ENCODE assay signal across 34 mouse cellular contexts in genomic region chr2:107059556-107059955, GRCm38 (mm10). TPM values are rescaled to one million over a fixed set of nuclear protein-coding genes. Genes with fewer than 3 reads are reported as not detected.
"Had no signal": no experiment of that assay in that cellular context is flagged by ENCODE, and none has a peak within 500 bp of the region (broad histone marks: within the 10 kb centered on the region; RNA-seq: fewer than 3 reads in every experiment).

Gene Fshb, minus strand, starts transcription at chr2:107059656.

- H3K36me3 ChIP-seq: embryonic facial prominence, embryonic 10.5 days; embryonic facial prominence, embryonic 12.5 days; embryonic facial prominence, embryonic 13.5 days; embryonic facial prominence, embryonic 15.5 days; forebrain, embryonic 10.5 days; forebrain, embryonic 12.5 days; forebrain, embryonic 15.5 days had no signal

- H3K27ac ChIP-seq: embryonic facial prominence, embryonic 10.5 days; embryonic facial prominence, embryonic 12.5 days; embryonic facial prominence, embryonic 13.5 days; embryonic facial prominence, embryonic 15.5 days; forebrain, embryonic 10.5 days; forebrain, embryonic 12.5 days; forebrain, embryonic 13.5 days; forebrain, embryonic 15.5 days; gastrocnemius, adult 2 months; heart, adult 2 months had no signal

- H3K9ac ChIP-seq: embryonic facial prominence, embryonic 12.5 days; embryonic facial prominence, embryonic 13.5 days; embryonic facial prominence, embryonic 15.5 days; forebrain, embryonic 12.5 days; forebrain, embryonic 13.5 days; forebrain, embryonic 15.5 days; forebrain, postnatal 0 days had no signal

- ATAC-seq: forebrain, embryonic 13.5 days; forebrain, embryonic 14.5 days; forebrain, embryonic 15.5 days; forebrain, embryonic 16.5 days; forebrain, postnatal 0 days had no signal

- H3K4me3 ChIP-seq: embryonic facial prominence, embryonic 10.5 days; embryonic facial prominence, embryonic 12.5 days; embryonic facial prominence, embryonic 13.5 days; embryonic facial prominence, embryonic 15.5 days; erythroblast, embryonic 14.5 days; forebrain, embryonic 10.5 days; forebrain, embryonic 12.5 days; forebrain, embryonic 13.5 days; forebrain, embryonic 15.5 days; gastrocnemius, adult 2 months; heart, adult 2 months had no signal

- H3K27me3 ChIP-seq: embryonic facial prominence, embryonic 12.5 days; embryonic facial prominence, embryonic 13.5 days; embryonic facial prominence, embryonic 15.5 days; forebrain, embryonic 12.5 days; forebrain, embryonic 13.5 days; forebrain, embryonic 15.5 days had no signal

- H3K9me3 ChIP-seq: embryonic facial prominence, embryonic 10.5 days; embryonic facial prominence, embryonic 12.5 days; embryonic facial prominence, embryonic 13.5 days; embryonic facial prominence, embryonic 15.5 days; forebrain, embryonic 10.5 days; forebrain, embryonic 12.5 days; forebrain, embryonic 13.5 days; forebrain, embryonic 15.5 days had no signal

- DNase-seq: cerebellum, adult 8-10 months; cerebellum, adult 9-10 months; cerebellum, adult 9-11 months; cerebellum, postnatal 10 days; cerebellum, postnatal 14 days; cerebellum, postnatal 25 days; cerebellum, postnatal 36 days; embryo, embryonic 11 days; forebrain, postnatal 0 days; gastrocnemius, adult 2 months; gastrocnemius, postnatal 10 days; gastrocnemius, postnatal 14 days; gastrocnemius, postnatal 25 days; gastrocnemius, postnatal 36 days; heart, adult 11 months; heart, adult 18-20 months; heart, adult 2 months had no signal

- H3K4me1 ChIP-seq: embryonic facial prominence, embryonic 10.5 days; embryonic facial prominence, embryonic 12.5 days; embryonic facial prominence, embryonic 13.5 days; embryonic facial prominence, embryonic 15.5 days; forebrain, embryonic 13.5 days; forebrain, embryonic 15.5 days had no signal

- H3K4me2 ChIP-seq: embryonic facial prominence, embryonic 12.5 days; embryonic facial prominence, embryonic 13.5 days; embryonic facial prominence, embryonic 15.5 days; forebrain, embryonic 12.5 days; forebrain, embryonic 13.5 days; forebrain, embryonic 15.5 days had no signal

RNA-seq across cellular contexts. Expression of gene Fshb, which starts in this region (rescaled TPM):
- polyA plus RNA-seq: cortical plate, adult 2 months; embryonic facial prominence, embryonic 10.5 days; embryonic facial prominence, embryonic 11.5 days; embryonic facial prominence, embryonic 12.5 days; embryonic facial prominence, embryonic 13.5 days; embryonic facial prominence, embryonic 14.5 days; embryonic facial prominence, embryonic 15.5 days; erythroblast, embryonic 14.5 days; forebrain, embryonic 10.5 days; forebrain, embryonic 11.5 days; forebrain, embryonic 12.5 days; forebrain, embryonic 13.5 days; forebrain, embryonic 14.5 days; forebrain, embryonic 15.5 days; forebrain, embryonic 16.5 days; forebrain, postnatal 0 days; frontal cortex, adult 2 months; gonadal fat pad, adult 2 months; heart, adult 2 months had no signal
